Mouse (Mus musculus): ENCODE measurements at regions not wholly inside any gene's neighbourhood (a gene's known extent, or its start where the extent isn't known, plus 50 kb on each side); places are given as distances from the start of the nearest gene placed in this dataset.

DNA sequence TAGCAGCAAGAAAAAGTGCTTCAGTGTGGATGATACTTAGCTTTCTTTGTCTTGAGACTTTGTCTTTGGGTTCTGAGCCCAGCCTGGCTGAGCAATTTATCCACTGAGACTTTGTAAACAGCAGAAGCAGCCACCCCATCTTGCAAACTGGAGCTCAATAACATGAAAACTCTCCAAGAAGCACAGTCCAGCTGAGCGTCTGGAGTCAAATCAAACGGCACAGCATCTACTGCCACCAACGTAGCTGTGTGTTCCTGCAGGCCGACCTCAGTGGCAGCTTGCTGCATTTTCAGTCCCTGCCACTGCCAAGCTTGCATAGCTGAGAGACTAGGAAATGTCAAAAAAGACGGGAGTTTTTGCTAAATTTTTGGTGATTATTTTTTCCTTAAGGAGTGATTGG lies 68.8 kb upstream of the Galnt17 start:
- DNase-seq (ENCODE audit: low spot score): no peak

- DNase-seq (ENCODE audit: low spot score): peak; percentile 14
These were observed 63.2 kb upstream of the Galnt17 start for GRCm38 (mm10) chr5:131371341-131372134.

GRCm38 (mm10) chr5:131367461-131367860 lies 59.2 kb upstream of the Galnt17 start:
- DNase-seq (ENCODE audit: low spot score): peak; percentile 11

- DNase-seq (ENCODE audit: low spot score): no peak
These were observed 51.5 kb upstream of the Galnt17 start for GRCm38 (mm10) chr5:131359831-131360230.

Data from testis, postnatal 10 days (tissue).